Mouse (Mus musculus): ENCODE data around the gene Map3k4.

The Map3k4 gene

GRCm38 (mm10) chr17:12195137-12195536 lies 123.5 kb downstream of the Map3k4 start:
- DNase-seq (ENCODE audit: extremely low read depth, insufficient read length, low spot score) = no peak

GRCm38 (mm10) chr17:12187782-12188181 lies 130.8 kb downstream of the Map3k4 start:
- no peak for DNase-seq (ENCODE audit: extremely low read depth, insufficient read length, low spot score)

- DNase-seq (ENCODE audit: extremely low read depth, insufficient read length, low spot score) = no peak
These were observed 132.3 kb downstream of the Map3k4 start for GRCm38 (mm10) chr17:12186341-12186740.

GRCm38 (mm10) chr17:12185855-12186254 lies 132.7 kb downstream of the Map3k4 start:
- DNase-seq (ENCODE audit: extremely low read depth, insufficient read length, low spot score) = no peak

- no peak for DNase-seq (ENCODE audit: extremely low read depth, insufficient read length, low spot score)
These were observed 134.3 kb downstream of the Map3k4 start for GRCm38 (mm10) chr17:12184283-12184682.

GRCm38 (mm10) chr17:12182702-12183485 lies 135.7 kb downstream of the Map3k4 start:
- DNase-seq (ENCODE audit: extremely low read depth, insufficient read length, low spot score) = no peak

- no peak for DNase-seq (ENCODE audit: extremely low read depth, insufficient read length, low spot score)
These were observed 138.8 kb downstream of the Map3k4 start for GRCm38 (mm10) chr17:12179766-12180165.

GRCm38 (mm10) chr17:12179339-12179738 lies 139.3 kb downstream of the Map3k4 start:
- no peak for DNase-seq (ENCODE audit: extremely low read depth, insufficient read length, low spot score)
